Mouse (Mus musculus): Measurements from ENCODE around the gene Ifitm7.

- TF ChIP-seq CTCF (IDR thresholded peaks at IDR 0.05; ENCODE audit: low read depth, low read length) (no peak), EP300 (IDR thresholded peaks at IDR 0.05; ENCODE audit: insufficient read depth, low read depth, low read length) (no peak), POLR2A (IDR thresholded peaks at IDR 0.05; ENCODE audit: insufficient read depth, low read length) (no peak)
Measured at GRCm38 (mm10) chr16:14004726-14005125, 18.0 kb upstream of the Ifitm7 start.
